In genomic region chr4:141957740-141958139, GRCm38 (mm10) we compare ENCODE assay signal across 8 mouse cellular contexts. TPM values are rescaled to one million over a fixed set of nuclear protein-coding genes. Genes with fewer than 3 reads are reported as not detected.
DNase-seq lines count a peak whose midpoint lies in the region; ATAC-seq and TF ChIP-seq lines count a peak whose summit lies in the region.

No protein-coding gene starts in this region.

- H3K36me3 ChIP-seq in lung, embryonic 14.5 days (ENCODE audit: insufficient read depth), result no peaks in the 10 kb centered on the region
- no peaks in the 10 kb centered on the region for H3K36me3 ChIP-seq in forebrain, embryonic 16.5 days (ENCODE audit: control insufficient read depth, insufficient read depth)
- no peaks in the 10 kb centered on the region for H3K36me3 ChIP-seq in limb, embryonic 13.5 days
- no peaks in the 10 kb centered on the region for H3K36me3 ChIP-seq in stomach, embryonic 15.5 days

- H3K27me3 ChIP-seq in lung, embryonic 14.5 days (ENCODE audit: insufficient read depth, low read length), result no peaks in the 10 kb centered on the region
- H3K27me3 ChIP-seq in forebrain, embryonic 16.5 days (replicated peaks; ENCODE audit: control insufficient read depth, insufficient read depth, low read length), result peaks cover 2% of the 10 kb centered on the region; the same call in 1 of the 2 replicates
- no peaks in the 10 kb centered on the region for H3K27me3 ChIP-seq in limb, embryonic 13.5 days
- H3K27me3 ChIP-seq in stomach, embryonic 15.5 days (replicated peaks), result no peaks in the 10 kb centered on the region

- H3K9ac ChIP-seq in lung, embryonic 14.5 days, result no peak overlapping the region
- H3K9ac ChIP-seq in forebrain, embryonic 16.5 days (replicated peaks; ENCODE audit: low read depth, low read length), result no peak overlapping the region
- no peak overlapping the region for H3K9ac ChIP-seq in limb, embryonic 13.5 days
- H3K9ac ChIP-seq in stomach, embryonic 15.5 days, result no peak overlapping the region

- 0 out of 2 replicates have a peak, but pooled peaks cover 5% of the 10 kb centered on the region for H3K9me3 ChIP-seq in lung, embryonic 14.5 days (ENCODE audit: low read depth, low read length)
- no peaks in the 10 kb centered on the region; the same call in 1 of the 2 replicates for H3K9me3 ChIP-seq in forebrain, embryonic 16.5 days (ENCODE audit: control insufficient read depth, low read length)
- H3K9me3 ChIP-seq in limb, embryonic 13.5 days, result peaks cover 8% of the 10 kb centered on the region
- H3K9me3 ChIP-seq in stomach, embryonic 15.5 days, result no peaks in the 10 kb centered on the region

- DNase-seq in lung, embryonic 14.5 days, result no peak
- DNase-seq in lung, postnatal 25 days (ENCODE audit: low spot score), result no peak
- no peak for DNase-seq in ovary, postnatal 10 days (ENCODE audit: low spot score)
- no peak for DNase-seq in ovary, postnatal 14 days (ENCODE audit: low spot score)

- H3K4me2 ChIP-seq in lung, embryonic 14.5 days, result peak overlapping the region; percentile 36
- no peak overlapping the region for H3K4me2 ChIP-seq in forebrain, embryonic 16.5 days (ENCODE audit: low read length)
- H3K4me2 ChIP-seq in limb, embryonic 13.5 days (replicated peaks), result peak overlapping the region; percentile 45
- no peak overlapping the region for H3K4me2 ChIP-seq in stomach, embryonic 15.5 days

- peak; percentile 60 for ATAC-seq in lung, embryonic 14.5 days (ENCODE audit: insufficient read depth)
- ATAC-seq in forebrain, embryonic 16.5 days, result peak; percentile 45
- peak; percentile 54; the same call in 1 of the 2 replicates for ATAC-seq in limb, embryonic 13.5 days (ENCODE audit: low FRiP score, low read depth)
- ATAC-seq in stomach, embryonic 15.5 days (ENCODE audit: insufficient read depth, low FRiP score, low read depth), result peak; percentile 48
- no peak; the same call in 1 of the 2 replicates for ATAC-seq in megakaryocyte progenitor cell, adult 5-6 weeks (replicated peaks; ENCODE audit: poor library complexity)

- no peak overlapping the region; the same call in 1 of the 2 replicates for H3K27ac ChIP-seq in lung, embryonic 14.5 days (ENCODE audit: low read depth)
- no peak overlapping the region for H3K27ac ChIP-seq in forebrain, embryonic 16.5 days (ENCODE audit: low read length)
- H3K27ac ChIP-seq in limb, embryonic 13.5 days, result no peak overlapping the region
- H3K27ac ChIP-seq in stomach, embryonic 15.5 days, result peak overlapping the region; percentile 23; the same call in 1 of the 2 replicates

- H3K4me3 ChIP-seq in lung, embryonic 14.5 days (ENCODE audit: low read depth, low read length), result no peak overlapping the region
- no peak overlapping the region for H3K4me3 ChIP-seq in forebrain, embryonic 16.5 days (replicated peaks; ENCODE audit: low read length)
- 0 out of 2 replicates have a peak overlapping the region, but pooled peaks have one; percentile 7 for H3K4me3 ChIP-seq in limb, embryonic 13.5 days
- no peak overlapping the region for H3K4me3 ChIP-seq in stomach, embryonic 15.5 days (replicated peaks)

- TF ChIP-seq CTCF in lung, embryonic 14.5 days (IDR thresholded peaks at IDR 0.05; ENCODE audit: low read depth), result no peak

- WGBS in lung, embryonic 14.5 days, result 24% methylated on average over 11 of the region's 11 CpGs
- 31% methylated on average over 11 of the region's 11 CpGs for WGBS in forebrain, embryonic 16.5 days
- 21% methylated on average over 11 of the region's 11 CpGs for WGBS in limb, embryonic 13.5 days
- WGBS in stomach, embryonic 15.5 days, result 22% methylated on average over 11 of the region's 11 CpGs

- no peaks in the 10 kb centered on the region; the same call in 1 of the 2 replicates for H3K4me1 ChIP-seq in lung, embryonic 14.5 days (ENCODE audit: insufficient read depth)
- peaks cover 19% of the 10 kb centered on the region for H3K4me1 ChIP-seq in forebrain, embryonic 16.5 days (replicated peaks; ENCODE audit: control insufficient read depth, insufficient read depth, low read length)
- H3K4me1 ChIP-seq in limb, embryonic 13.5 days, result peaks cover 29% of the 10 kb centered on the region
- H3K4me1 ChIP-seq in stomach, embryonic 15.5 days, result peaks cover 26% of the 10 kb centered on the region

RNA-seq across cellular contexts. Expression of gene Fhad1, which starts 57.1 kb away (rescaled TPM):
- 0.68 and 1.4 TPM in 2 replicates for polyA plus RNA-seq in lung, embryonic 14.5 days (2014; fragmentation: Nextera tagmentation; extraction: Ambion mirVana)
- 1.6 and 1.8 TPM in 2 replicates for polyA plus RNA-seq in forebrain, embryonic 16.5 days (2015; fragmentation: Nextera tagmentation; extraction: Ambion mirVana)
- 2.4 and 3.7 TPM in 2 replicates for polyA plus RNA-seq in limb, embryonic 13.5 days (2015; fragmentation: Nextera tagmentation; extraction: Ambion mirVana)
- 2.0 and 2.7 TPM in 2 replicates for polyA plus RNA-seq in stomach, embryonic 15.5 days (2015; fragmentation: Nextera tagmentation; extraction: Ambion mirVana)
- total RNA-seq in megakaryocyte progenitor cell, adult 5-6 weeks (2015), result 0.20 TPM in 1 of 2 replicates, not detected in the other
- total RNA-seq in megakaryocyte progenitor cell, adult 5-6 weeks (2017), result 1.2 TPM in 1 of 2 replicates, not detected in the other

Comparison
In these comparisons a context has a peak if more than half of its experiments do, and no peak if none do; other contexts are left out.
1. H3K4me2 ChIP-seq: peak in lung, embryonic 14.5 days (single experiment) and limb, embryonic 13.5 days (single experiment); none in forebrain, embryonic 16.5 days (single experiment) and stomach, embryonic 15.5 days (single experiment).